Mouse (Mus musculus) liver, embryonic 11.5 days (tissue): Measurements from ENCODE around the gene Rbbp4. TPM values are rescaled to one million over a fixed set of nuclear protein-coding genes. Genes with fewer than 3 reads are reported as not detected.

Source experiments
- ATAC-seq: fragments of 200-750 bp; cut with Nextera tagmentation; replicated peaks from 2 replicates; pipeline ENCODE4 v1.8.0; 2017; ENCODE audit warnings: moderate number of reproducible peaks, mild to moderate bottlenecking, moderate TSS enrichment, moderate library complexity; ENCODE audit not compliant: low FRiP score
- DNase-seq: peaks from one replicate; pipeline ENCODE4 v3.0.0-alpha.2; 2017; ENCODE audit warnings: low spot score
- H3K27ac ChIP-seq: fragments of 300-500 bp; sonication (generic); 2 replicates; pipeline ENCODE4 v1.5.1; 2014; ENCODE audit warnings: mild to moderate bottlenecking, low read depth, low read length, control low read depth
- H3K27me3 ChIP-seq: fragments of 300-500 bp; sonication (generic); replicated peaks from 2 replicates; pipeline ENCODE4 v1.6.1; 2014; ENCODE audit warnings: low read length, mixed read lengths; ENCODE audit not compliant: control insufficient read depth, insufficient read depth
- H3K36me3 ChIP-seq: fragments of 300-500 bp; sonication (generic); 2 replicates; pipeline ENCODE4 v1.6.1; 2014; ENCODE audit warnings: mild to moderate bottlenecking, low read length, moderate library complexity, mixed read lengths; ENCODE audit not compliant: control insufficient read depth, insufficient read depth
- H3K4me1 ChIP-seq: fragments of 300-500 bp; sonication (generic); replicated peaks from 2 replicates; pipeline ENCODE4 v1.6.1; 2014; ENCODE audit warnings: low read length, mixed read lengths; ENCODE audit not compliant: control insufficient read depth, insufficient read depth
- H3K4me2 ChIP-seq: fragments of 300-500 bp; sonication (generic); 2 replicates; pipeline ENCODE4 v1.6.1; 2014; ENCODE audit warnings: mild to moderate bottlenecking, control low read depth, moderate library complexity
- H3K4me3 ChIP-seq: fragments of 300-500 bp; sonication (generic); 2 replicates; pipeline ENCODE4 v1.5.1; 2014; ENCODE audit warnings: low read depth, low read length, control low read depth
- H3K9ac ChIP-seq: fragments of 300-500 bp; sonication (generic); 2 replicates; pipeline ENCODE4 v1.6.1; 2014; ENCODE audit warnings: low read depth, low read length, control low read depth
- H3K9me3 ChIP-seq: fragments of 300-500 bp; sonication (generic); 2 replicates; pipeline ENCODE4 v1.6.1; 2016; ENCODE audit warnings: low read length, inconsistent platforms, mixed read lengths; ENCODE audit not compliant: control insufficient read depth
- WGBS: fragments of 180-500 bp; shearing (Covaris S2); extraction: QIAGEN DNeasy Blood & Tissue Kit; methylation state at CpG from one replicate; pipeline ENCODE4 v1.1.7; 2014; 5-methylcytosine and 5-hydroxymethylcytosine counted together
- polyA plus RNA-seq: library from polyadenylated mRNA; unstranded; fragments of >200 nt; fragmentation: Nextera tagmentation; extraction: Ambion mirVana; gene quantifications from 2 replicates; pipeline ENCODE4 v1.2.1, GENCODE M21; 2014

The Rbbp4 gene
- 318 and 355 TPM in 2 replicates for polyA plus RNA-seq

DNA sequence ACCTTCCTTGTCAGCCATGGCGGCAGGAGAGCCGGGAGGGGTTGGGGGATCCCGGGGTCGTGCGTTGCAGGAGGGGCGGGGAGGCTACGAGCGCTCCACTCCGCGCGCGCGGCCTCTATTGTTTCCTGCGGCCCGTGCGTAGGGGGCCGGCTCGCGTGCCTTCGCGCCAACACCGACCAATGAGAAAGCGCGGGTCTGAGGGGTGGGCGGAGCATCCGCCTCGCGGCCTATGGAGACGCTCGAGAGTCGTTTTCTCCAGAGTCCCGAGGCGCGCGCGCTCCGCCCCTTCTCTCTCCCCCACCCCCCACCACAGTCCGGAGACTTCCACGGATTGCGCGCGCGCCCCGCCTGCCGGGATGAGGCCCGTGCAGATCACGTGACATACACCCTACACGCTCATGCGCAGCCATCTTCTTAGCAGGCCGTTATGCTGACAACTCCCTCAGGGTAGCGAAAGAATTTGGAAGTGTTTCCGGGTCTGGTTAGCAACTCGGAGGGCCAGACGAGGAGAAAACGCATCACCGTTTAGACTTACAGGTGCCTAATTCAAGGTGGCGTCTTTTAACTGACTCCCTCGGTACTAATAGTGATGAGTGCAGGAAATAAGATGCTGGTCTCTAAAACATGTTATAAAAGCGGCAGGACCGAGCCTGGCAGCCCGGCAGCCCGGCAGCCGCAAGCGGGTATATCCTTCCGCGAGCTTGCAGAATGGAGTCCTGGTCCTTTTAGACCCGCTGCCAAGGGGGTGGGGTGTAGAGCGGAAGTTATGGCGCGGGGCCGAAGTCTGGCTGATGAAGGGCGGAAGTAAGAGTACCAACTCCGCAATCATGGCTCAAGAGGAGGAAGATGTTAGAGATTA, at the start of gene Rbbp4, which contains the start of gene Zbtb8os:
Gene Rbbp4, minus strand, starts transcription at position 155 of the 859 bp plus-strand sequence.
Gene Zbtb8os, plus strand, starts transcription at position 480 of the 859 bp plus-strand sequence.
- under 1% methylated on average over 71 of the region's 73 CpGs for WGBS
- DNase-seq (peak; percentile 99), ATAC-seq (peak; percentile 94)
- Histone ChIP-seq H3K4me3 (peak within 1 kb of the TSS; percentile 97), H3K36me3 (peaks cover 11% of the 10 kb centered on the region; the same call in 1 of the 2 replicates), H3K4me2 (peak within 1 kb of the TSS; percentile 89), H3K4me1 (peaks cover 51% of the 10 kb centered on the region), H3K9me3 (no peaks in the 10 kb centered on the region), H3K27me3 (no peaks in the 10 kb centered on the region), H3K9ac (peak within 1 kb of the TSS; percentile 91), H3K27ac (peak within 1 kb of the TSS; percentile 98)

DNA sequence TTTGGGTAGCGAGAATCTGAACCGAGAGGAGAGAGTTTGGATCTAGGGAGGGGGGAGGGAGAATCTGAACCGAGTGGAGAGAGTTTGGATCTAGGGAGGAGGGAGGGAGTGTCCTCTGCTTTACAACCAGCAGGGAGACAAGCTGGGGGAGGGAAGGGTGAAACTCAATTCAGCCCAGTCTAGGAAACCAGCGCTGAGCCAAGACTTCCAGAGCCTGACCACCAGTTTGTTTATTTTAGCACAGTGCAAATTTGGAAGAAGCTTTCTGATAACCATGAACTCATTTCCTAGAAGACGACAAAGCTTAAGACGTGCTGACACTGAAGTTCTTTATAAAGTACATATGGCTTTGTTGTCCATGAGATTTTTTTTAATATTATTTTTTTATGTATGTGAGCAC, 49.3 kb upstream of the Rbbp4 start:
- H3K4me3 ChIP-seq: no peak overlapping the region
- H3K9me3 ChIP-seq: no peaks in the 10 kb centered on the region
- ATAC-seq (no peak), DNase-seq (no peak)
- no peak overlapping the region; the same call in 1 of the 2 replicates for H3K27ac ChIP-seq
- H3K4me2 ChIP-seq: no peak overlapping the region
- H3K36me3 ChIP-seq: no peaks in the 10 kb centered on the region
- 32% methylated on average over 6 of the region's 6 CpGs for WGBS
- H3K9ac ChIP-seq: no peak overlapping the region
- H3K27me3 ChIP-seq: peaks cover 4% of the 10 kb centered on the region; the same call in 1 of the 2 replicates
- H3K4me1 ChIP-seq: peaks cover 12% of the 10 kb centered on the region

GRCm38 (mm10) chr4:129383586-129383985, 48.4 kb upstream of the Rbbp4 start:
- 88% methylated on average over 3 of the region's 3 CpGs for WGBS
- H3K4me1 ChIP-seq: peaks cover 12% of the 10 kb centered on the region
- H3K4me2 ChIP-seq: no peak overlapping the region
- H3K27ac ChIP-seq: no peak overlapping the region
- no peaks in the 10 kb centered on the region for H3K9me3 ChIP-seq
- H3K9ac ChIP-seq: no peak overlapping the region
- DNase-seq (no peak), ATAC-seq (no peak)
- H3K4me3 ChIP-seq: no peak overlapping the region
- peaks cover 9% of the 10 kb centered on the region for H3K27me3 ChIP-seq
- no peaks in the 10 kb centered on the region for H3K36me3 ChIP-seq

DNA sequence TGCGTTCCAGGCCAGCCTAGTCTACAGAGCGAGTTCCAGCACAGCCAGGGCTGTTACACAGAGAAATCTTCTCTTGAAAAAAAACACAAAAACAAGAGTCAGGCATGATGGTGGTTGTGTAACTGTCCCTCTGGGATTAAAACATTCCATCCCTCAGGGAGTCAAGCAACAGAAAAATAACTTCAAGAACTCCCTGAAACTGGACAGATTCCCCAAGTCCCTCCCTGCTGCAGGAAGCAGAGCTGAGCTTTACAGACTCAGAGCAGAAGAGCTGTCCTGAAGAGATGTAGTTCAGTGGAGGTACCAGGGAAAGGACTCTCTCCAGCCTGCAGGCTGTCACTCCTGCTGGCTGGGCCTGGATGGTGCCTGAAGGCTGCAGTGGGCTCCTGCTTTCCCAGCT, 47.3 kb upstream of the Rbbp4 start:
- Histone ChIP-seq H3K4me3 (no peak overlapping the region), H3K27me3 (peaks cover 19% of the 10 kb centered on the region), H3K4me1 (peaks cover 12% of the 10 kb centered on the region), H3K9me3 (no peaks in the 10 kb centered on the region), H3K27ac (no peak overlapping the region), H3K36me3 (no peaks in the 10 kb centered on the region), H3K4me2 (no peak overlapping the region), H3K9ac (no peak overlapping the region)
- ATAC-seq (no peak), DNase-seq (no peak)
- 87% methylated on average over 2 of the region's 2 CpGs for WGBS

GRCm38 (mm10) chr4:129382029-129382428, 46.9 kb upstream of the Rbbp4 start:
- DNase-seq (no peak), ATAC-seq (no peak)
- peaks cover 24% of the 10 kb centered on the region for H3K27me3 ChIP-seq
- H3K4me1 ChIP-seq: peaks cover 12% of the 10 kb centered on the region
- no peaks in the 10 kb centered on the region for H3K36me3 ChIP-seq
- WGBS: 82% methylated on average over 9 of the region's 9 CpGs
- no peak overlapping the region for H3K27ac ChIP-seq
- no peak overlapping the region for H3K9ac ChIP-seq
- H3K4me2 ChIP-seq: no peak overlapping the region
- no peaks in the 10 kb centered on the region for H3K9me3 ChIP-seq
- no peak overlapping the region for H3K4me3 ChIP-seq

DNA sequence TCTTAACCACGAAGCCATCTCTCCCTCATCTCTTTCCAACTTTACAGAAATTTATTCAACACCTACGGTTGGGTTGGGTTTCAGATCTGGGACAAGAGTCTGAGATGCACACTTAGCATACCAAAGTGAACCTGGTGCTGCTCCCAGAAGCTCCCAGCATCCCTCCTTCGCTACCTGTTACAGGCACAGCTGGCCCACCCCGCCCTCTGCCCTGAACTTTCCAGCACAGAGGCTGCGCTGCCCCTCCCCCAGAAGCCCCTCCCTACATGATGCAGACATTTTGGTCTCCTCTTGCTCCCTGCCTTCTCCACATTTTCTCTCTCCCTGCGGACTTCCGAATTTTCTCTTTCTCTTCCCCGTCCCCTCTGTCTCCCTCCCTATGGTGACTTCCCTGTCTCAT, 46.0 kb upstream of the Rbbp4 start:
- no peak for ATAC-seq
- WGBS: 78% methylated on average over 8 of the region's 8 CpGs

DNA sequence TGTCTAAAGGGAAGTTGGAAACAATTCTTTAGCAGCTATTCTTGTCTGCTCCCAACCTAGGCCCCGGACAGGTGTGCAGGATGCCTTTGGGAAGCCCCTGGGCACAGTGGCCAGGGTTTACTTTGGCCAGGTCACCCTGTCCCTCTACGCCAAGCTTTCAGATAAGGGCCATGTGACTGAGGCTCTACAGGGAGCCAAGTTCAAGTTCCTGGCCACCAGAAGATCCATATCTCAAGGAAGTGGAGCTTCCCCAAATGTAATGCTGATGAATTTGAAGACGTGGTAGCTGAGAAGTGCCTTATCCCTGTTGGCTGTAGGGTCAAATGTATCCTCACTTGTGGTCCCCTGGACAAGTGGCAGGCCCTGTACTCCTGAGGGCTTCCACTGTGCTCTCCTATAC, 44.6 kb upstream of the Rbbp4 start:
- DNase-seq (no peak), ATAC-seq (no peak)
- Histone ChIP-seq H3K4me2 (no peak overlapping the region), H3K9ac (no peak overlapping the region), H3K9me3 (no peaks in the 10 kb centered on the region), H3K4me3 (no peak overlapping the region), H3K4me1 (peaks cover 4% of the 10 kb centered on the region), H3K36me3 (no peaks in the 10 kb centered on the region), H3K27ac (no peak overlapping the region), H3K27me3 (peaks cover 32% of the 10 kb centered on the region)
- WGBS: 56% methylated on average over 3 of the region's 3 CpGs

More for the DNA sequence above, 46.0 kb upstream of the Rbbp4 start:
- Histone ChIP-seq H3K27ac (no peak overlapping the region), H3K4me1 (peaks cover 10% of the 10 kb centered on the region), H3K4me3 (no peak overlapping the region), H3K9me3 (no peaks in the 10 kb centered on the region), H3K4me2 (no peak overlapping the region), H3K27me3 (peaks cover 29% of the 10 kb centered on the region), H3K9ac (no peak overlapping the region), H3K36me3 (no peaks in the 10 kb centered on the region)
- no peak for DNase-seq

GRCm38 (mm10) chr4:129377601-129378390, 42.6 kb upstream of the Rbbp4 start, which contains the start of gene Zbtb8a:
Gene Zbtb8a (minus strand): TSS chr4:129378116.
- Histone ChIP-seq H3K4me3 (peak within 1 kb of the TSS; percentile 84), H3K27ac (peak within 1 kb of the TSS; percentile 43; the same call in 1 of the 2 replicates), H3K9ac (peak within 1 kb of the TSS; percentile 82), H3K27me3 (peaks cover 32% of the 10 kb centered on the region), H3K36me3 (no peaks in the 10 kb centered on the region), H3K4me1 (peaks cover 4% of the 10 kb centered on the region), H3K9me3 (no peaks in the 10 kb centered on the region), H3K4me2 (peak within 1 kb of the TSS; percentile 87)
- 2% methylated on average over 65 of the region's 65 CpGs for WGBS
- ATAC-seq: peak; percentile 61; the same call in 1 of the 2 replicates
- DNase-seq: peak; percentile 62
